Comparison of ENCODE assay signal across 9 mouse cellular contexts in genomic region chr16:3847871-3848270, GRCm38 (mm10). TPM values are rescaled to one million over a fixed set of nuclear protein-coding genes. Genes with fewer than 3 reads are reported as not detected.
DNase-seq lines count a peak whose midpoint lies in the region; ATAC-seq and TF ChIP-seq lines count a peak whose summit lies in the region.
"Had no signal": no experiment of that assay in that cellular context is flagged by ENCODE, and none has a peak within 500 bp of the region (broad histone marks: within the 10 kb centered on the region; RNA-seq: fewer than 3 reads in every experiment).

No protein-coding gene starts in this region.

- peak overlapping the region; percentile 78 for H3K4me3 ChIP-seq in kidney, embryonic 16.5 days (ENCODE audit: low read length)
- no peak overlapping the region for H3K4me3 ChIP-seq in kidney, adult 2 months (ENCODE audit: insufficient read depth, low read depth, low read length)
- peak overlapping the region; percentile 77 for H3K4me3 ChIP-seq in bone marrow macrophage, adult 2 months (ENCODE audit: insufficient read depth, low read length)
- H3K4me3 ChIP-seq in hindbrain, embryonic 12.5 days, result peak overlapping the region; percentile 64; the same call in 1 of the 2 replicates
- H3K4me3 ChIP-seq in midbrain, embryonic 13.5 days (replicated peaks), result peak overlapping the region; percentile 66

- no peak for TF ChIP-seq POLR2A in kidney, adult 2 months (IDR thresholded peaks at IDR 0.05; ENCODE audit: low read depth, low read length)
- no peak for TF ChIP-seq POLR2A in bone marrow macrophage, adult 2 months (IDR thresholded peaks at IDR 0.05; ENCODE audit: borderline replicate concordance, low read depth, low read length)

- WGBS in kidney, embryonic 16.5 days, result 70% methylated on average over 4 of the region's 4 CpGs
- 78% methylated on average over 4 of the region's 4 CpGs for WGBS in kidney, adult 2 months
- 73% methylated on average over 4 of the region's 4 CpGs for WGBS in hindbrain, embryonic 12.5 days
- 68% methylated on average over 4 of the region's 4 CpGs for WGBS in midbrain, embryonic 13.5 days

- peak overlapping the region; percentile 76 for H3K4me2 ChIP-seq in kidney, embryonic 16.5 days (replicated peaks; ENCODE audit: low read depth, low read length)
- H3K4me2 ChIP-seq in hindbrain, embryonic 12.5 days (replicated peaks), result peak overlapping the region; percentile 60
- peak overlapping the region; percentile 66 for H3K4me2 ChIP-seq in midbrain, embryonic 13.5 days (replicated peaks)

- no peaks in the 10 kb centered on the region for H3K36me3 ChIP-seq in kidney, embryonic 16.5 days (ENCODE audit: insufficient read depth, low read length)
- H3K36me3 ChIP-seq in kidney, adult 2 months (ENCODE audit: control insufficient read depth, insufficient read depth, low read length), result no peaks in the 10 kb centered on the region
- no peaks in the 10 kb centered on the region for H3K36me3 ChIP-seq in hindbrain, embryonic 12.5 days
- no peaks in the 10 kb centered on the region for H3K36me3 ChIP-seq in midbrain, embryonic 13.5 days

- no peaks in the 10 kb centered on the region for H3K27me3 ChIP-seq in kidney, embryonic 16.5 days (ENCODE audit: insufficient read depth, low read length)
- H3K27me3 ChIP-seq in kidney, adult 2 months (replicated peaks; ENCODE audit: control insufficient read depth, insufficient read depth, low read length), result no peaks in the 10 kb centered on the region
- no peaks in the 10 kb centered on the region for H3K27me3 ChIP-seq in hindbrain, embryonic 12.5 days
- no peaks in the 10 kb centered on the region for H3K27me3 ChIP-seq in midbrain, embryonic 13.5 days

- H3K9ac ChIP-seq in kidney, embryonic 16.5 days (replicated peaks; ENCODE audit: low read length), result peak overlapping the region; percentile 77
- H3K9ac ChIP-seq in hindbrain, embryonic 12.5 days, result peak overlapping the region; percentile 68; the same call in 1 of the 2 replicates
- H3K9ac ChIP-seq in midbrain, embryonic 13.5 days (replicated peaks), result peak overlapping the region; percentile 69; the same call in 1 of the 2 replicates

- no peak for ATAC-seq in kidney, embryonic 16.5 days (ENCODE audit: low FRiP score, low TSS enrichment)
- no peak for ATAC-seq in hindbrain, embryonic 12.5 days (ENCODE audit: low FRiP score)
- no peak for ATAC-seq in midbrain, embryonic 13.5 days

- H3K9me3 ChIP-seq in kidney, embryonic 16.5 days (ENCODE audit: low read length), result no peaks in the 10 kb centered on the region
- no peaks in the 10 kb centered on the region for H3K9me3 ChIP-seq in hindbrain, embryonic 12.5 days (replicated peaks)
- H3K9me3 ChIP-seq in midbrain, embryonic 13.5 days, result no peaks in the 10 kb centered on the region

- H3K27ac ChIP-seq in kidney, embryonic 16.5 days (ENCODE audit: low read length), result no peak overlapping the region
- no peak overlapping the region for H3K27ac ChIP-seq in kidney, adult 2 months (ENCODE audit: insufficient read depth, low read depth, low read length)
- H3K27ac ChIP-seq in bone marrow macrophage, adult 2 months (ENCODE audit: insufficient read depth, low read depth, low read length), result no peak overlapping the region
- no peak overlapping the region for H3K27ac ChIP-seq in hindbrain, embryonic 12.5 days
- H3K27ac ChIP-seq in midbrain, embryonic 13.5 days, result no peak overlapping the region

- no peak for DNase-seq in kidney, adult 2 months
- DNase-seq in urinary bladder, postnatal 25 days (ENCODE audit: low spot score), result no peak
- DNase-seq in adrenal gland, postnatal 4 days (ENCODE audit: low spot score in 2 of 2), result no peak
- DNase-seq in gastrocnemius, adult 18-20 months (ENCODE audit: low spot score), result no peak

- TF ChIP-seq CTCF in kidney, adult 2 months (conservative IDR thresholded peaks at IDR 0.05; ENCODE audit: insufficient read depth, insufficient read length, low read depth, low read length), result no peak
- TF ChIP-seq CTCF in bone marrow macrophage, adult 2 months (IDR thresholded peaks at IDR 0.05; ENCODE audit: low read depth, low read length), result no peak

- peaks cover 7% of the 10 kb centered on the region for H3K4me1 ChIP-seq in kidney, embryonic 16.5 days (ENCODE audit: insufficient read depth, low read length)
- no peaks in the 10 kb centered on the region for H3K4me1 ChIP-seq in kidney, adult 2 months (ENCODE audit: control insufficient read depth, insufficient read depth, low read length)
- H3K4me1 ChIP-seq in bone marrow macrophage, adult 2 months (ENCODE audit: control insufficient read depth, insufficient read depth, low read length), result peaks cover 6% of the 10 kb centered on the region
- H3K4me1 ChIP-seq in hindbrain, embryonic 12.5 days, result peaks cover 3% of the 10 kb centered on the region
- peaks cover 19% of the 10 kb centered on the region for H3K4me1 ChIP-seq in midbrain, embryonic 13.5 days (replicated peaks)

RNA-seq across cellular contexts. Expression of gene Zfp174, which starts 0.8 kb away (rescaled TPM):
- polyA plus RNA-seq in kidney, embryonic 16.5 days (2015; fragmentation: Nextera tagmentation; extraction: Ambion mirVana), result 1.2 and 1.3 TPM in 2 replicates
- polyA plus RNA-seq in kidney, adult 2 months (2012; rRNA removed), result 1.1 and 1.3 TPM in 2 replicates
- 0.99 and 1.5 TPM in 2 replicates for polyA plus RNA-seq in bone marrow macrophage, adult 2 months (2012; ENCODE audit: insufficient read depth, insufficient read length, missing spikeins)
- polyA plus RNA-seq in hindbrain, embryonic 12.5 days (2016; fragmentation: Nextera tagmentation; extraction: Ambion mirVana), result 2.0 and 2.1 TPM in 2 replicates
- 2.2 TPM in 2 replicates for polyA plus RNA-seq in midbrain, embryonic 13.5 days (2015; fragmentation: Nextera tagmentation; extraction: Ambion mirVana)
- total RNA-seq in adrenal gland, postnatal 4 days (2021), result 10 to 100 TPM; 24.7 to 27.1 TPM
- 1 to 10 TPM; 1.7 to 1.9 TPM for total RNA-seq in gastrocnemius, adult 18-20 months (2021)

RNA-seq across cellular contexts. Expression of gene Olfr15, which starts 17.2 kb away (rescaled TPM):
- polyA plus RNA-seq in kidney, embryonic 16.5 days (2015; fragmentation: Nextera tagmentation; extraction: Ambion mirVana), result not detected in 2 replicates
- polyA plus RNA-seq in kidney, adult 2 months (2012; rRNA removed), result not detected in 2 replicates
- not detected in 2 replicates for polyA plus RNA-seq in bone marrow macrophage, adult 2 months (2012; ENCODE audit: insufficient read depth, insufficient read length, missing spikeins)
- not detected in 2 replicates for polyA plus RNA-seq in hindbrain, embryonic 12.5 days (2016; fragmentation: Nextera tagmentation; extraction: Ambion mirVana)
- polyA plus RNA-seq in midbrain, embryonic 13.5 days (2015; fragmentation: Nextera tagmentation; extraction: Ambion mirVana), result not detected in 2 replicates
- total RNA-seq in adrenal gland, postnatal 4 days (2021), result not detected
- not detected for total RNA-seq in gastrocnemius, adult 18-20 months (2021)
- total RNA-seq: neutrophil, adult 5-6 weeks had no signal

RNA-seq across cellular contexts. Expression of gene Naa60, which starts 24.3 kb away (rescaled TPM):
- 50.7 and 57.6 TPM in 2 replicates for polyA plus RNA-seq in kidney, embryonic 16.5 days (2015; fragmentation: Nextera tagmentation; extraction: Ambion mirVana)
- 69.8 and 73.2 TPM in 2 replicates for polyA plus RNA-seq in kidney, adult 2 months (2012; rRNA removed)
- polyA plus RNA-seq in bone marrow macrophage, adult 2 months (2012; ENCODE audit: insufficient read depth, insufficient read length, missing spikeins), result 100 and 102 TPM in 2 replicates
- polyA plus RNA-seq in hindbrain, embryonic 12.5 days (2016; fragmentation: Nextera tagmentation; extraction: Ambion mirVana), result 64.2 and 65.7 TPM in 2 replicates
- 79.7 and 80.5 TPM in 2 replicates for polyA plus RNA-seq in midbrain, embryonic 13.5 days (2015; fragmentation: Nextera tagmentation; extraction: Ambion mirVana)
- 10 to 100 TPM; 71.6 to 77.2 TPM for total RNA-seq in adrenal gland, postnatal 4 days (2021)
- 10 to 100 TPM; 36.8 to 37.1 TPM for total RNA-seq in gastrocnemius, adult 18-20 months (2021)

RNA-seq across cellular contexts. Expression of gene Zfp597, which starts 36.5 kb away (rescaled TPM):
- polyA plus RNA-seq in kidney, embryonic 16.5 days (2015; fragmentation: Nextera tagmentation; extraction: Ambion mirVana), result 5.7 and 6.7 TPM in 2 replicates
- 2.2 and 2.5 TPM in 2 replicates for polyA plus RNA-seq in kidney, adult 2 months (2012; rRNA removed)
- polyA plus RNA-seq in bone marrow macrophage, adult 2 months (2012; ENCODE audit: insufficient read depth, insufficient read length, missing spikeins), result 7.6 and 9.9 TPM in 2 replicates
- 12.1 and 13.4 TPM in 2 replicates for polyA plus RNA-seq in hindbrain, embryonic 12.5 days (2016; fragmentation: Nextera tagmentation; extraction: Ambion mirVana)
- polyA plus RNA-seq in midbrain, embryonic 13.5 days (2015; fragmentation: Nextera tagmentation; extraction: Ambion mirVana), result 15.2 and 17.5 TPM in 2 replicates
- 10 to 100 TPM; 19.4 to 24.5 TPM for total RNA-seq in adrenal gland, postnatal 4 days (2021)
- total RNA-seq in gastrocnemius, adult 18-20 months (2021), result 1 to 10 TPM; 6.3 to 7.2 TPM

RNA-seq across cellular contexts. Expression of gene Gm20695, which starts 36.6 kb away (rescaled TPM):
- 1.1 and 1.3 TPM in 2 replicates for polyA plus RNA-seq in kidney, embryonic 16.5 days (2015; fragmentation: Nextera tagmentation; extraction: Ambion mirVana)
- polyA plus RNA-seq in kidney, adult 2 months (2012; rRNA removed), result not detected in 2 replicates
- polyA plus RNA-seq in bone marrow macrophage, adult 2 months (2012; ENCODE audit: insufficient read depth, insufficient read length, missing spikeins), result 1.0 TPM in 1 of 2 replicates, not detected in the other
- polyA plus RNA-seq in hindbrain, embryonic 12.5 days (2016; fragmentation: Nextera tagmentation; extraction: Ambion mirVana), result 3.0 and 3.2 TPM in 2 replicates
- polyA plus RNA-seq in midbrain, embryonic 13.5 days (2015; fragmentation: Nextera tagmentation; extraction: Ambion mirVana), result 1.6 and 4.9 TPM in 2 replicates
- 1 to 10 TPM; 1.0 to 1.5 TPM for total RNA-seq in adrenal gland, postnatal 4 days (2021)
- not detected for total RNA-seq in gastrocnemius, adult 18-20 months (2021)
